Mouse (Mus musculus): ENCODE data around the gene Slit2. TPM values are rescaled to one million over a fixed set of nuclear protein-coding genes. Genes with fewer than 3 reads are reported as not detected.

Gene Slit2
- total RNA-seq (2015) (not detected in 2 replicates), total RNA-seq (2017) (not detected in 2 replicates)

- peak; percentile 78 for ATAC-seq (replicated peaks; ENCODE audit: poor library complexity)
These were observed at the start of gene Slit2 for GRCm38 (mm10) chr5:47982941-47983701. Slit2 (plus strand) TSS chr5:47983138.

- no peak for ATAC-seq (replicated peaks; ENCODE audit: poor library complexity)
These were observed 44.2 kb upstream of the Slit2 start for GRCm38 (mm10) chr5:47938586-47939372.

- no peak for ATAC-seq (replicated peaks; ENCODE audit: poor library complexity)
These were observed 26.5 kb upstream of the Slit2 start for GRCm38 (mm10) chr5:47956451-47956850.

- no peak for ATAC-seq (replicated peaks; ENCODE audit: poor library complexity)
These were observed 7.1 kb upstream of the Slit2 start for GRCm38 (mm10) chr5:47975795-47976194.

GRCm38 (mm10) chr5:47979371-47979770 lies 3.6 kb upstream of the Slit2 start:
- peak; percentile 66 for ATAC-seq (replicated peaks; ENCODE audit: poor library complexity)

- ATAC-seq (replicated peaks; ENCODE audit: poor library complexity): no peak
These were observed 2.5 kb upstream of the Slit2 start for GRCm38 (mm10) chr5:47980459-47980858.

- no peak for ATAC-seq (replicated peaks; ENCODE audit: poor library complexity)
These were observed 987 bp upstream of the Slit2 start for GRCm38 (mm10) chr5:47981951-47982350.

- no peak for ATAC-seq (replicated peaks; ENCODE audit: poor library complexity)
These were observed 1.0 kb downstream of the Slit2 start for GRCm38 (mm10) chr5:47983746-47984583.

- peak; percentile 6; the same call in 1 of the 2 replicates for ATAC-seq (replicated peaks; ENCODE audit: poor library complexity)
These were observed 1.8 kb downstream of the Slit2 start for GRCm38 (mm10) chr5:47984584-47985197.

- ATAC-seq (replicated peaks; ENCODE audit: poor library complexity): no peak
These were observed 2.3 kb downstream of the Slit2 start for GRCm38 (mm10) chr5:47985198-47985631.

- no peak for ATAC-seq (replicated peaks; ENCODE audit: poor library complexity)
These were observed 3.1 kb downstream of the Slit2 start for GRCm38 (mm10) chr5:47985901-47986670.

- ATAC-seq (replicated peaks; ENCODE audit: poor library complexity): no peak
These were observed 8.0 kb downstream of the Slit2 start for GRCm38 (mm10) chr5:47990926-47991325.

- no peak for ATAC-seq (replicated peaks; ENCODE audit: poor library complexity)
These were observed 20.9 kb downstream of the Slit2 start for GRCm38 (mm10) chr5:48003708-48004415.

GRCm38 (mm10) chr5:48005533-48005932 lies 22.6 kb downstream of the Slit2 start:
- no peak for ATAC-seq (replicated peaks; ENCODE audit: poor library complexity)

GRCm38 (mm10) chr5:48006059-48006458 lies 23.1 kb downstream of the Slit2 start:
- no peak for ATAC-seq (replicated peaks; ENCODE audit: poor library complexity)

- ATAC-seq (replicated peaks; ENCODE audit: poor library complexity): no peak
These were observed 40.5 kb downstream of the Slit2 start for GRCm38 (mm10) chr5:48023441-48023840.

GRCm38 (mm10) chr5:48034875-48035274 lies 51.9 kb downstream of the Slit2 start:
- no peak for ATAC-seq (replicated peaks; ENCODE audit: poor library complexity)

GRCm38 (mm10) chr5:48038033-48038432 lies 55.1 kb downstream of the Slit2 start:
- peak; percentile 69 for ATAC-seq (replicated peaks; ENCODE audit: poor library complexity)

Data from megakaryocyte progenitor cell, adult 5-6 weeks (primary cell).